Mouse (Mus musculus) activated CD4-positive, CD25-positive, alpha-beta regulatory T cell (primary cell): ENCODE measurements around the gene Ssx9. TPM values are rescaled to one million over a fixed set of nuclear protein-coding genes. Genes with fewer than 3 reads are reported as not detected.

Experiments used
- polyA plus RNA-seq, 2 experiments: library from polyadenylated mRNA; unstranded; fragments of 100-300 nt; shearing (Covaris generic); gene quantifications; one replicate each; pipeline ENCODE4 v1.2.1; 2017

Gene Ssx9
- not detected for polyA plus RNA-seq

DNA sequence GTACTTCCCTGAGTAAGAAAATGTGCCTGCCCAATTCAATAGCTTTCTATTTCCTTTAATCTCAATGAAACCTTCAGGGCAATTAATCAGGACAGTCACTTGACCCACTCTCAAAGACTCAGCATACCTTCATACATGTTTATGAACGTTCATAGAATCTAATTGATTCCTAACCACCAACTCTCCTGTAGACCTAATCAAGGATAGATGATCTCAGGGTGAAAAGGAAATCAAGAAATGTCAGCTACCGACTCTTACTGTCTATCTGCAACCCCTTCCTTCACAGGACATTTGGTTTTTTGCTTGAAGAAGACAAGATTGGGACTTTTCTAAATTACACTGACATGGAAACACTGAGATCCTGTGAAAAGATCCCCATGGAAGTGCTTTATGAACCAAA lies at the start of gene Ssx9:
Gene Ssx9 (plus strand): TSS at position 301 of the 400 bp plus-strand sequence.

DNA sequence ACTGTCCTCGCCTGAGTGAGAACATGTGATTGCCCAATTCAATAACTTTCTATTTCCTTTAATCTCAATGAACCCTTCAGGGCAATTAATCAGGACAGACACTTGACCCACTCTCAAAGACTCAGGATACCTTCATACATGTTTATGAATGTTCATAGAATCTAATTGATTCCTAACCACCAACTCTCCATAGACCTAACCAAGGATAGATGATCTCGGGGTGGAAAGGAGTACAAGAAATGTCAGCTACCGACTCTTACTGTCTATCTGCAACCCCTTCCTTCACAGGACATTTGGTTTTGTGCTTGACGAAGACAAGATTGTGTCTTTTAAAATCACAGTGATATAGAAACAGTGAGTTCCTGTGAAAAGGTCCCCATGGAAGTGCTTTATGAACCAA lies 55.2 kb downstream of the Ssx9 start, which contains the start of gene Ssxb5:
Gene Ssxb5 (plus strand): TSS at position 301 of the 400 bp plus-strand sequence.

Other genes starting within 250 kb of the Ssx9 start
- not detected for gene Gm14459, start 223.5 kb upstream of the Ssx9 start, polyA plus RNA-seq
- gene Ssxb6, start 200.2 kb upstream of the Ssx9 start, polyA plus RNA-seq = not detected
- gene Ssxb3, start 156.6 kb upstream of the Ssx9 start, polyA plus RNA-seq = not detected
- not detected for gene Ssxb8, start 57.6 kb upstream of the Ssx9 start, polyA plus RNA-seq
- not detected for gene Ssxb5, start 55.3 kb downstream of the Ssx9 start, polyA plus RNA-seq
- gene Gm6592, start 95.6 kb downstream of the Ssx9 start, polyA plus RNA-seq = not detected
- not detected for gene Gm5751, start 125.8 kb downstream of the Ssx9 start, polyA plus RNA-seq
- gene B630019K06Rik, start 143.9 kb downstream of the Ssx9 start, polyA plus RNA-seq = under 1 TPM in 1 of 2 experiments, not detected in 1; 0.79 TPM
- gene Fthl17b, start 214.5 kb downstream of the Ssx9 start, polyA plus RNA-seq = not detected
- gene Fthl17c, start 228.1 kb downstream of the Ssx9 start, polyA plus RNA-seq = not detected
- not detected for gene Fthl17d, start 238.3 kb downstream of the Ssx9 start, polyA plus RNA-seq